Mouse (Mus musculus) right cerebral cortex, postnatal 4 days (tissue): ENCODE measurements around the gene Gm20547.
"Not testable (repeated sequence)": the region's sequence is repeated elsewhere in the genome, so short reads cannot be mapped to it uniquely, and the experiment has no call there.

ENCODE experiments used
- DNase-seq: peaks from one replicate; pipeline ENCODE4 v3.0.0-alpha.2; 2022

Gene Gm20547

DNA sequence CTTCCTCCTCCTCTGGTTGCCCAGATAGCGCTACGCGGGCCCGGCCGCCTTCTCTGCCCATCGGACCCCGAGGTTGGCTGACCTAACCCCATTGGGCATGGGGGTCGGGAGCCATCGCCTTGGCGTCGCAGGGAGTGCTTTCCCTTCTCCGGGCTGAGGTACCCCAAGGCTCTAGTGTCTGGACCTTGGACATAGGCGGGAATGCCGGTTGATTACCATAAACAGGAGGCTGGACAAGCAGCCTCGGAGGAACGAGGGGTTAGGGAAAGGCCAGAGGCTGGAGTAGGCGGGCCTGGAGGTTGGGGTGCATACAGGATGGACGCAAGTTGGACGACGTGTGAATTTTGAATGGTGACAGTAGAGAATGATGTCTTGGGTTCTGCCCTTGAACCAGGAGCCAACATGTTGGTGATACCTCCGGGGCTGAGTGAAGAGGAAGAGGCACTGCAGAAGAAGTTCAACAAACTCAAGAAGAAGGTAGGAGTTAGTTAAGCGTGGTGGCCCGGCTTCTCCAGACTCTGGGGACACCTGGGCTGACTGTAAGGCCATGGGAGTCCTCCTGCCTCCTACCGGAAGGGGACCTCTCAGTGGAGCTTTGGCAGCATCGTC, 31.2 kb downstream of the Gm20547 start:
- no peak for DNase-seq

DNA sequence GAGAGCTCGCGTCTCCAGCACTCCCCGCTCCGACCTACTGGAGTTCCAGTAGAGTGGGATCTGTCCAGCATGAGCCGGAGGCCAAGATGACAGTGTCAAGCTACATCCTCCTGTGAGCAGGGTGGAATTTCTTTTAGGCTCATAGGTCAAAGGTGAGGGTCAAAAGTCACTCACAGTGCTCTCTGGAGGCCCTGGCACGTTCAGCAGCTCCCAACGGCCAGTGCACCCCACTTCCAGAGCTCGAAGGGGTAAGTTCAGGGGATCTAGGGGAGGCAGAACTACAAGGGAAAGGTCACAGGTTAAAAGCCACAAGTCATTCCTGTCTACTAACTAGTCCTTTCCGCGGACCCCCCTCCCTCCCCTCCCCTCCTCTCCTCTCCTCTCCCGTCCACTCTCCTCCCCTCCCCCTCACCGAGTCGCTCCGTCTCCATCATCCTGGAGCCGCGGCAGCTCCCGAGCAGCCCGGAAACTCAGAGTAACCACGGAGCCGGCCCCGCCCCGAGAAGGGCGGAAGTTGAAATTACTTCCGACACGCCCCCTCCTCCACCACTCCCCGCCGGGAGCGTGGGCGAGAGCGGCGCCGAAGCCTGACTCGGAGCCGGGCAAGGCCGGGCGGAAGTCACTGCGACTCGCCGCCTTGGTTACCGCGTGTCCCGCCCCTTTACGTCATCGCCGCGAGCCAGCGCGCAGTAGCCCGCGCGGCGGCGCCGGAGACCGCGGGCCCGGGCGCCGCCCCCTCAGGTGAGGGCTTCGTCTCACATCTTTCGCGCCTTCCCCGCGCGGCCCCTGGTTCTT, 31.9 kb downstream of the Gm20547 start, which contains the start of the genes Skiv2l and Nelfe:
TSS of gene Skiv2l (minus strand) at position 489 of the 795 bp plus-strand sequence.
TSS of gene Nelfe (plus strand) at position 670 of the 795 bp plus-strand sequence.
- peak; percentile 96 for DNase-seq

DNA sequence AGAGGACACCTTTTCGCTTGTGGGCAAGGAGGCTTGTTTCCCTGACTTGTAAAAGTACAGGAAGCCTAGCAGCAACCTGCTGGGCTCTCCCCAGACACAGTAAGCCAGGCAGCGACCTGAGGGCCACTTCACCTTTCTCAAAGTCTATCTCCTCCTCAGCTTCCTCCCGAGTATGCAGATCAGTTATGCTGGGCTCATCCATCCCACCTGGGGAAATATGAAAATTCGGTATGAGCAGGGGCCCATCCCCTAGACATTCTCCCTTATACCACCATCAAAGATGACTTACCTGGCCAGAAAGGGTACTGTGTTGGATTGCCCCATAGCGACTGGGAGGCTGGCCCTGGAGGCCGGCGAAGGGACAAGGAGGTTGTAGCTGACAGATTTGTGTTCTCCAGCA, 34.2 kb downstream of the Gm20547 start:
- DNase-seq, result no peak

DNA sequence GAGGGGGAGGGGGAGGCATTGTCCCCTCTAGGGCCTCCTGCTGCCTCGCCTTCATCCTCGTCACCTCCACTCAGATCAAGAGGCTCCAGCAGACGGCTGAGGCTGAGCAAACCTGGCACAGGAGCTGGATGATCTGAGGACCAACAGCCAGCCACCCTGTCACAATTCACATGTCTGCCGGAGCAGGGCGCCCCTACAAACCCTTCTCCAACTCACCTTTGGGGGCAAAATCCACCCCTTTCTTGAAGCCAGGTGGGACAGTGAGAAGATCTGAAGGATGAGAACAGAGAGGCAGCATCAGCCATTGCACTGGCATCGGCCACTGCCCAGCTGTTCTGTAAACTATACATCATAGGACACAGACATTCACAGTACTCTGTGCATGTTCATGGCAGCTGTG, 34.6 kb downstream of the Gm20547 start:
- DNase-seq, result no peak

DNA sequence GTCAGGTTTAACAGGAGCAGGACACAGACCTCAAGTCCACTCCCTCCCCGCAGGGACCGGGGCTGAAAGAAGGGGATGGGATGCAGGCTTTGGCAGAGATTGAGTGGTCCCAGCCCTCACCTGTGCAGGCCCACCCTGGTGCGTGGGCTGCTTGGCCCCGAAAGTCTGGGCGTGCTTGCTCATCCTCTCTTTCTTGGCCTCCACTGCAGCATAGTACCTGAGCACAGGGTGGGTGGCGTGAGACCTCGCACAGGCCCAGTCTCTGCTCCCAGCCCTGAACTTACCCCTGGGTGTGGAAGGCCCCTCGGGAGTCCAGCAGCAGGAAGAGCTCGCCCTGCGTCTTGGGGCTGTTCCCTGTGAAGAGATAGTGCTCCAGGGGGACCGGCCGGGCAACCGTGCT, 37.0 kb downstream of the Gm20547 start:
- no peak for DNase-seq

DNA sequence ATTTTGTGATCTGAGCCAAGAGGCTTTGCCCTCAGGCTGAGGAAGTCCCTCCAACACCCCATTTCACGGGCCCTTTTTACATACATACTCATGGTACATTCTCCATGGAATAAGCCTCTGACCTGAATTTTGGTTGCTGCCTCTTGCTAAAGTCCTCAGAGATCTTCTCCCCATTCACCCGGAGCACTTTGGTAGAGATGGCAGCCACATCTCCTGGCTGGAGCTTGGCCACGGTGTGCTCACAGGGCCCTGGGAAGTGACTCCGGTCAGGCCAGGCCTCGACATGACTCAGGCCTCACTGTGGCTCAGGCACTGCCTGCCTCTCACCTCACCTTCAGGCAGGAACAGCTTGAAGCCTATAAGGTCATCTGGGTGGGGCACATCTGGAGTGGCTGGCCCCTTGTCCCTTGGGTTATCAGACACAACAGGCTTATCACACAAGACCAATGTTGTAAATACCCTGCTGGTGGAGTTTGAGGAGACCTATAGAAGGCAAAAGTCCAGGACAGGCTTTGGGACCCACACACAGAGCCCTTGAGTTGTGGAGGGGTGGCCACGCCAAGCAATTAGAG, 41.0 kb downstream of the Gm20547 start:
- no peak for DNase-seq

DNA sequence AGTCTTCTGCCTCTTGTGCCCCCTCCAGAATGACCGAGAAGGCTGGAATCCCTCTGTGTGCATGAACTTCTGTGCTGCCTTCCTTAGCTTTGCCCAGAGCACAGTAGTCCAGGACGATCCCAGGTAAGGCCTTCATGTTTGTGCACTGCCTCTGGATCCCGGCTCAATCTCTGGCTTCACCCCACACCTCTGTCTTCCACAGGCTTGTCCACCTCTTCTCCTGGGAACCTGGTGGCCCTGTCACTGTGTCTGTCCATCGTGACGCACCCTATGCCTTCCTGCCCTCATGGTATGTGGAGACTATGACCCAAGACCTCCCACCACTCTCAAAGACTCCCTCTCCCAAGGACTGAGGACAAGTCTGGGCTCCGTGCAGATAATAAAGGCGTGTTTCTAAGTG, 43.1 kb downstream of the Gm20547 start:
- no peak for DNase-seq

DNA sequence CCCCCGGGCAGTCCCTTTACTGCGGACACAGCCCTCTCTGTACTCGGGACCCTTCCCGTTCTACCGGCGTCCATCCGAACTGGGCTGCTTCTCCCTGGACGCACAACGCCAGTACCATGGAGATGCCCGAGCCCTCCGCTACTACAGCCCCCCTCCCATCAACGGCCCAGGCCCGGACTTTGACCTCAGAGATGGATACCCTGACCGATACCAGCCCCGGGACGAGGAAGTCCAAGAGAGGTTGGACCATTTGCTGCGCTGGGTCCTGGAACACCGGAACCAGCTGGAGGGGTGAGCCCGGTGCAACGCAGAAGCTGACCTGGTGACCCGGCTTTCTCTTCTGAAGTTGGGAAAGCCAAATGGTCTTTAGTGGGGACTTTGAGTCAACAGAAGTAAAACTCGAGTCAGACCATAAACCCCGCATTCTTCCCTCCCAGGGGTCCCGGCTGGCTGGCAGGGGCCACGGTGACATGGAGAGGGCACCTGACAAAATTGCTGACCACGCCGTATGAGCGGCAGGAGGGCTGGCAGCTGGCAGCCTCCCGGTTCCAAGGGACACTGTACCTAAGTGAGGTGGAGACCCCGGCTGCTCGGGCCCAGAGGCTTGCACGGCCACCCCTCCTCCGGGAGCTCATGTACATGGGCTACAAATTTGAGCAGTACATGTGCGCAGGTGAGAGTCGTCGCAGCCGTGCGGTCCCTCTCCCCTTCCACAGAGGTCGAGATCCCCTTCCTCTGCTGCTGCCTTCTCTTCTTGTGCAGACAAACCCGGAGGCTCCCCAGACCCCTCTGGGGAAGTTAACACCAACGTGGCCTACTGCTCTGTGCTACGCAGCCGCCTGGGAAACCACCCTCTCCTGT, 44.1 kb downstream of the Gm20547 start:
- no peak for DNase-seq

DNA sequence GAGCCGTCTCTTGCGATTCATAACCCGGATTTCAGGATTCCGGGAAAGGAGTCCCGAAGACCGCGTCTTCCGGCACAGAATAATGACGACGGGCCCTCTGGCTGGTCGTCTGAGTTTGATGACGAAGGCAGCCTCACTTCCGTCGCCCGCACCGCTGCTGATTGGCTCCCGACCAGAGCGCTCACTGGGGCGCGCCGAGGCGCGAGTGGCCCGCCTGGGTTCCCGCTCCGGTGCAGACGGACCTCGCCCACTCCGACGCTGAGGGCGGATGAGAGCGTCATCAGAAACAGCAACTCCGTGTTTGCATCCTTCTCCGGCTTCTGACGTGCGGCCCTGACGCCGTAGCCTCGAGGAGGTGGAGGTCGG, 45.0 kb downstream of the Gm20547 start, which contains the start of the genes Stk19 and Dxo:
TSS of gene Stk19 (minus strand) at position 90 of the 366 bp plus-strand sequence.
TSS of gene Dxo (plus strand) at position 164 of the 366 bp plus-strand sequence.
- peak; percentile 98 for DNase-seq

DNA sequence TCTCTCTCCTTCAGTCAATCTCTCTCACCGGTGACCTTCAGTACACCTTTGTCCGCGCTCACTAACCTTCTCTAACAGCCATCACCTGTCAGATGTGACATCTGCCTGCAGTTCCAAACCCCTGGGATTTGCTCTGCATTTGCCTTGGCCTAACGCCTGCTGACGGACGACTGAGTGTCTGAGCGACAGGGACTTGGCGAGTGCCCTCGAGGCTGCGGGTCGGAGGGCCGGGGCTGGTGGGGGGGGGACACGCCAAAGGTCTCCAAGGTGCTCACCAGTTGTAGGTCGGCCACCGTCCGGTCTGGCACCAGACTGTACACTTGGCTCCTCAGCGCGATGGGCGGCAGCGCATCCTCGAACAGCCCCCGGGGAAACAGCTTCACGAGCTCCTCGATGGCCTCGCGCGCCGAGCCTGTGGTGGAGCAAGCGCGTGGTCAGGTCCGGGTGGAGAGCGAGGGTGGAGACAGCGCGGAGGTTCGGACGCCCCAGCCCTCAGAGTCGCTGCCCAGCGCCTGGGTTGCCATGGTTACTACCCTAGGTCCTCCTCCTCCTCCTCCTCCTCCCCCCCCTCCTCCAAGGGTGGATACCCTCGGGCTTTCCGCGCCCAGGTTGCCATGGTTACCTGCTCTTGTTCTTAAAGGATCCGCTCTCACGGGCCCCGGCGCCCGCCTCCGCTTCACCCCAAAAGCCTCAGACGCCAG, 45.5 kb downstream of the Gm20547 start:
- DNase-seq, result no peak

DNA sequence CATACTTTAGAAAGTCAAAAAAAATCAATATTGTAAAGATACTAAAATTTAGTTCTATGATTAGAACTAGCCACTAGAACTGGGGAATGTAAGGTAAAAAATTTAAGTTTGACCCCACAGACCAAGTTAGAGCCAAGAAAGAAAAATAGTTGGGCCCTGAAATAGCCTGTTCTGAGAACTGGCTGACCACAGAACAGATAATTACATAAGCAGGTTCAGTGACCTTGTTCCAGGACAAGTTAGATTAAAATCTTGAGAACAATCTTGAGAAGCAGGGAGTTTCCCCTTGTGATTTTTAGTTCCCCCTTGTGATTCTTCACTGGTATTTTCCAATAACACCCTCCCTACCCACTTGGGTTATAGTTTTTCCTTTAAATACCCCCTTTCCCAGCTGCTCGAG, 51.1 kb downstream of the Gm20547 start:
- DNase-seq, result not testable (repeated sequence)

DNA sequence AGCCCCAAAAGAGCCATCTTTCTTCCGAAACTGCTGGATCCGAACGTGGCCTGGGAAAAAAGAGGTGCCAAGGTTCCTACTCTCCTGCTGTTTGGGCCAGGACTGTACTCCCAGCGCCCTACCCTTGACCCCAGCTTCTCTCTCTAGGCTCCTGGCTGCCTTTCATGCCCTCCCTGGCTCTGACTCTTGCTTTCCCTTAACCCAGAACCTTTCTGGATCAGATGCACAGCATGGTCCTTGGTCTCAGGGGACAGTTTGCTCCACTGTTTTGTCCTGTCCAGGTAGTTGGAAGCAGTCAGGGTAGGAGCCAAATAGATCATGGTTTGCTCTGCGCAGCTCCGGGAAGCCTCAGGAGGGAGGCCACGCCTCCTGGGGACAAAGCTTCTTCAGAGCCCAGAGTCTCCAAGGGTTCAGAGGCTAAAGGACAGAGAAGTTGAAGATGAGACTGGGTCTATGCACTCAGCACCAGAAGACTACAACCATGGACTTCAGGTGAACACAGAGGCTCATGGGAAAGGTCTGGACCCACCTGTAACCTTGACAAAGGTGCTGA, 66.9 kb downstream of the Gm20547 start:
- no peak for DNase-seq

DNA sequence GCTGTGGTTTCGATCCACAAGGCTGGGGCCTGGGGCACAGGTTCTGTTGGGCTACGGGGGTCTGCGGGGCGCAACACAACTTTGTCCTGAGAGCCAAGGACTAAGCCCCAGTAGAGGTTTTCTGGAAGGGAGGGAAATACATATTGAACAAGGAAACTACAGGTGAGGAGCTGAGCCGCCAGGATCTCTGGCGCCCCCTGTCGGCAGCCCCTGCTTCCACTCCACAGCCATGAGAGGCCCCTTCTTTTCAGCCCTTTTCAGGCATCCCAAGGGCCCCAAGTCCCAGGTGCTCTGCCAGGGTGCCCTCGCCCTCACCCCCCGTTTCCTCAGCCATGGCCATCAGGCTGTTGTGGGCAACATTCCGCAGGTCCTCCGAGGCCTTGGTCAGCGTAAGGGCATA, 68.1 kb downstream of the Gm20547 start:
- DNase-seq, result peak; percentile 52

DNA sequence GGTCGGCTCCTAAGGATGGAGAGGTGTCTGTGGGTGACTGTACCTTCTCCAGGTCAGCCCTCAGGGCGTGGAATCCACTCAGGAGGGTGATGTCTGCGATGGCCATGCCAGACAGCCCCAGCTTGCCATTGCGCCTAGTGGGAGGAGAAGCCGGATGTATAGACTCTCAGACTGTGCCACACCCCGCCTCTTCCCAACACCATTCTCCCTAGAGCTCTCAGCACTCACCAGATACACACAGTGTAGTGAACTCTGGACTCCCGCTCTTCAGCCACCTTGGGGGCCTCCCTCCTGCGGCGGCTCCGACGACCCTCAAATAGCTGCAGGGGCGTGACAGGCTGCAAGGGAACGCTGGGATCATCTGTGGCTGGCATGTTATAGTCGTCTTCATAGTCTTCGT, 70.6 kb downstream of the Gm20547 start:
- DNase-seq, result no peak

DNA sequence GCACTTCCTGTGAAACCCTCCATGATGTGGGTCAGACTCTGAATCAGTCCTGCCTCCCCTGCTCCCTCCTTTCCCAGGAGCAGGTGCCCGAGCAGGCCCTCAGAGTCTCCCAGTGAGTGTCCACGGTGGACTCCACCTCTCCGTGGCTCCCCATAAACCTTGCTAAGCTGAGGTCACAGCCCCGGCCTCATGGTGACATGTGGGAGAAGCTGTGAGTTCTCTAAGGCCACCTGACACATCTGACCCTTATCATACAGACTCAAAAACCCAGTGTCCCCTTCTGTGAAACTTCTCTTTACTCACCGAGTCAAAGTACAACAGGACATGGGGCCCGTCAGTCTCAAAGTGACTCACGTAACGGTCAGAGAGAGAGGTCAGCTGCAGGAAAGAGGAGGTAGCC, 71.0 kb downstream of the Gm20547 start:
- DNase-seq, result not testable (repeated sequence)

DNA sequence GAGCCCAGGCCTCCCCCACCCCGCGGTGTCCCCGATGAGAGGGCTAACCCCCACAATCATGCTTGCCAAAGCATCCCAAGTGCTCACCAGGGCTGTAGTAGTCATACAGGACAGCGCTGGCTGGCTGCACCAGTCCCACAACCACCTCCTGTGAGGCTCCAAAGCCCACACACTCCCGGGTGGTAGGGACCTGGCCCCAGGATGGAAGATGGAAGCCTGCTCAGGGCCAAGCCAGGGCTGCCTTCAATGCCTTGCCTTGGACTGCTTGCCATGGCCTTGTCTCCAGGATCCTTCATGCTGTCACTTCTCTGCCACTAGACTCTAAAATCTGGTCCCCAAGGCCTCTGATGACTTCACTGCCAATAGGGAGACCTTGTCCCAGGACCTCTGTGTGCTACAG, 71.4 kb downstream of the Gm20547 start:
- DNase-seq, result not testable (repeated sequence)

DNA sequence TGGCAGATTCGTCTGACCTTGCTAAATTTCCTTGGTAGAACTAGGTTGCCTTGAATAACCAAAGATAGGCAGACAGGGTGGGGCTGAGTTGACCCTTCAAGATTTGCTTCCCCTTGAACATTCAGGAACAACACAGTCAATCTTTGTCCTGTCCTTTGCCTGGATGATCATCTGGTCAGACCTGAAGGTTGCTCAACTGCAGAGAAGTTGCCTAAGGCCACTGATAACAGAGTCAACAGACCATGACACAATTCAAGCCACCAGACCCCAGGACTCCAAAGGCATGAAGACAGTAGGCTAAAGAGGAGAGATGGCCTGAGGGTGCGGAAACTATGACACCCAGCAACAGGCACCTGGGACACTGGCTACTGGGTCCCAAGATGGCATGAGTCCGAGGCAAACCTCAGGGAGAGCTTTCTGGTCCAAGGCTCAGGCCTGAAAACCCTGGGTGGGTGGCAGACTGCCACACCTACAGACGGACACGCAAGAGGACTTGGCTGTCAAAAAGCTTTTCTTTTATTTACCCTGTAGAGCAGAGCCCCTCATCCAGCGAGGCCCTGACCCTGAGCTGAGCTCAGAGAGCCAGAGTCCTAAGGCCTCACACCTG, 73.1 kb downstream of the Gm20547 start:
- no peak for DNase-seq

DNA sequence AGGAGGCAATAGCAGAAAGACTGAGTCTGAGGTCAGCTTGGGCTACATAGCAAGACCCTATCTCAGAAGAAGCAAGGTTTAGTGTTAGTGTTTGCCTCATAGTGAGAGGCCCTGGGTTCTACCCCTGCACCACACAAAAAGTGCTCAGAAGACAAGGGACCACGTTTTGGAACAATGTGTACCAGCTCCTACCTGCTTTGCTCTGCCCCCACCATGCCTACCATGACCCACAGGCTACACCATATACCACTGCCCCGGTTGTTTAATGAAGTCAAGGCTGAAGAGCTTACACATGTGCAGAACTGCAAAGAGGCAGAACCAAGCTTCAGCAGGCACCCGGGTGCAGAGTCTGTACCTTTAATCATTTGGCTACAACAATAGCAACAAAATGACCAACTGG, 74.7 kb downstream of the Gm20547 start:
- DNase-seq, result no peak
